Mouse (Mus musculus): ENCODE measurements around the gene Vstm5.
"Not testable (repeated sequence)": the region's sequence is repeated elsewhere in the genome, so short reads cannot be mapped to it uniquely, and the experiment has no call there.

Gene Vstm5

DNA sequence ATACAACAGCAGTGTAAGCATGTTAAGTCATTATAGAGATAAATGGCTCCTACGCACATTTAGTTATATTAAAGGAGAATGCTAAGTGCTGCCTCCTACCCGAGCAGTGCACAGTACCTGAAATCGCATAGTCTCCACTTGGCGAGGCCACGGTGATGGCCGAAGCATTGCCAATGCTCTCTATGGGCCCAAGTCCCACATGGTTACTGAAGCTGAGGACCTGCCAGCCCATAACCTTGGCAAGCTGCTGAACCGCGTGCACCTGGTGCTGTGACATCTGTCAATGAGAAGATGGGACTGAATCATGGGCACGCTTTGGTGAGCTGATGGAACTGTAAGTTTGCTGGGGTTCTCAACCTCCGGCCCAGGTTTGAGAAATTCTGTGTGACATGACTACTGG, 24.6 kb downstream of the Vstm5 start:
- DNase-seq, result no peak

DNA sequence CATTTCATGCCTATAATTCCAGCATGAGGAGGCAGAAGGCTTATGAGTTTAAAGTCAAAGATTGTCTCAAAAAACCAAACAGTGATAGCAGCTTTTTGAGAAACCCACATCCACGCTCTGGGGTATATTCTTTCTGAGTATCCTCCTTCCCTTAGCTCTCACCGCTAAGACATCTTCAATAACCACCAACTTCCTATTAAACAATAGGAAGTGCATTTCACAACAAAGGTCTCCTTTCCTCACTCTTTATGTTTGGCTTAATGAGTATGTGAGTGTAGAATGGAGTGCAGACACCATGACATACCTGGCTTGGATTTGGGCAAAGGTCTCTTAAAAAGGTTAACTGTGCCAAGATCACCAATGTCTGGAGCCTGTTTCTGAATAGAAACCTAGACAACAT, 35.1 kb downstream of the Vstm5 start:
- DNase-seq, result no peak

DNA sequence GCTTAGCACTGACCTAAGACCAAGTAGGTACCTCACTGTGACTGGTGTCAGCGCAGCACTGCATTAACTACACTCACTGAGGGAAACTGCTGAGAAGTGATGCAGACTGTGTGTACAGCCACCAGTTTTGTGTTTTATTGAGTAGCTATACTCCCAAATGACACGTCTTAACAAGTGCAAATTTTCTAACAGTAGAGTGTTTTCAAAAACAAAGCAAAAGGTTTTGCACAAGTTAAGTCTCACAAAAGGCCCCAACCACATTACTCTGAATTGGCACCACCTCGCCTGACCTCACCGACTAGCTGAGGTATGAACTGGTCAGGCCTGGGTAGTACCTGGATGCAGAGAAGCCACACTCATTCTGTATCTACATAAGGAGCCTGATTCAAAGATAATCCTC, 38.0 kb downstream of the Vstm5 start:
- DNase-seq, result no peak

DNA sequence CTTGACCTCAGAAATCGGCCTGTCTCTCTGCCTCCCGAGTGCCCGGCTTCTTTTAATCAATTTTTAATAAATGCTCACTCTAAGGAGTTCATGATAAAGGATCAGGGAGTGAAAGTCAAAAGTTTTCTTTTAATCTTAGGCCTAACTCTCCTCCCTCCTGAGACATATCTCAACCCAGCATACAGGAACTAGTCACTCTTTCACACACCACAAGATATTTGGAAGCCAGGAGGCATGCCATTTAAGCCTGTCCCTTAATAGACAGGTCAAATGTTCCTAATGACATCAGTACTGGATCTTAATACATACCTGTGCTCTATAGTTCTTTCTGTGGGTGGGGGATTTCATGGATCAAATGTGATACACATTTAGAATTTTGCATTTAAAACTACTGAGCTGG, 39.5 kb downstream of the Vstm5 start:
- no peak for DNase-seq

DNA sequence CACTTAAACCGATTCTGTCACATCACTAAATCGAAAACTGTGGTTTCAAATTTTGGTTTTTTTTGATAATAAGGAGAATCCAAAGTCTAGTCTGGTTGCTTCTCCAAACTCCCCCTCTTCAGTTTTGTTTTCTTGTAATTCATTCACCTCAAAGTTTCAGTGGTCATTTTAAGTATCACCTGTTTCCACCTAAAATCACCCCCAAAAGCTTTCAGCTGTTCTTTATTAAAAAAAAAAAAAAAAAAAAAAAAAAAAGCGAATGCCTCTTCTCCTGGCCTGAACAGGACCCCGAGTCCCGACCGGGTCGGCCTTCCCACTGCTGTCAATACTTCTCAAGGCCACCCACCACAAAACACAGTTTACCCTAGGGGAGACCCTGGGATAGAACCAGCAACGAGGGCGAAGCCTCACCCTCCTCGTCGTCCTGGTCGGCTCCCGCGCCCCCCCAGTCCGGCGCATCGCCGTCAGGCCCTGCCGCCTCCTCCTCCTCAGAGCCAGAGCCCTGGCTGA, 40.3 kb downstream of the Vstm5 start:
- no peak for DNase-seq

DNA sequence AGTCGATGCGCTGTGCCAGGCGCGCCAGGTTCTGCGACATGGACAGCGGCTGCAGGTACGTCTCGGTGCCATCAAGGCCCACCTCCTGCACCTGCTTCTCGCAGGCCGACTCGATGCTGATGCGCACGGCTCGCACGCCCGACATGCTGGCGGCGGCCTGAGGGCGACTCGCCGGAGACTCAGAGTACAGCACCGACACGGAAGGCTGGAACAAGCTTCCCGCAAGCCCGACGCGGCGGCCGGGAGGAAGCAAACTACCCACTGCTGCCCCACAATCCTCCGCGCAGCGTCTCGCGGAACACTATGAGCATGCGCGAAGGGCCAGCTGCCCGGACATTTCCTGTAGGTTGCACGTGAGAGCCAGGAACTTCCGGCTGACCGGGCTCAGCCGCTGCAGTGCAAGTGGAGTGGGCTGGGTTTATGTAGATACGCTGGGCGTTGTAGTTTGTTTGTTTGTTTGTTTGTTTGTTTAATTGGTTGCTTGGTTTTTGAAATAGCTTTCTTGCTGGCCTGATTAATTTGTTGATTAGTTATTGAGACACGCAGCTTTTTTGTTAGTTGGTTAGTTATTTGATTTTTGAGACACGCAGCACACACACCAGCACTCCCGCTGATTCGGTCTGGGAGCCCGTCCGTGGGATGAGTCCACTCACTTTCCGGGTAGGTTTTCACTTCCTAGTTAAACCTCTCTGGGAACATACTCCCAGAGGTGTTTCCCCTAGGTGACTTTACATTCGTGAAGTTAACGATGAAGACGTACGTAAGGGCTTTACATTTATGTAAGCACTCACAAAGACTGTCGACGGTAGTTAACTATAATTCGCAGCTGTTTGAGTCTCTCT, 41.0 kb downstream of the Vstm5 start, which contains the start of gene Med17:
TSS of gene Med17 (minus strand) at position 283 of the 842 bp plus-strand sequence.
- peak; percentile 95 for DNase-seq

DNA sequence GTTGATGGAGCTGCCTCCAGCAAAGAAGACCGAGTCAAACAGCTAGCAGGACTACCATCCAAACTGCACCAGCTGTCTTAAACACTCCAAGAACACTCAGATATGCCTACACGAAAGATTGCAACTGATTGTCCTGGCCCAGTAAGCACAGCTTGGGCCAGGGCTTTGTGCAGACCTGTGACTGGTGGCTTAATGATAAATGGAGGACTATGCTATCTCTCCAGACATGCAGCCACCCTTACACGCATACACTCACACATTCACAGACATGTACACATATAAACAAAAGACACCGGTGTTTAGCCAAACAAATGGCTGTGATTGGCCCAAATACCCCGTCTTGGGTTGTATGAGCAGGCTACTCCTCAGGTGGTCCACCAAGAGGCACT, 41.6 kb downstream of the Vstm5 start:
- peak; percentile 13 for DNase-seq

DNA sequence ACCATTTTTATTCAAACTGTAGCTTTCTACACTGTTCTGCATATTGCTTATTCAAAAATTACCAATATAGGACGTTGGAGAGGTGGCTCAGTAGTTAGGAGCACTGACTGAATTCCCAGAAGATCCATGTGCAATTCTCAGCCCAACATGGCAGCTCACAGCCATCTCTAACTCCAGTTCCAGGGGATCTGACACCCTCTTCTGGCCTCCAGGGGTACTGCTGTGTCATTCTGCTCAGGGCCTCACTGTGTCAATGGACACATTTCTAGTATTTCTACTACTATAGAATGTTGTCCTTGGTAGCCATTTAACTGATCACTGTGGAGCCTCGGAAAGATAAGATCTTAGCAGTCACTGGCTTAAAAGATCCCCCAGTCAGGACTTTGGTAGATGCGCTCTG, 46.6 kb downstream of the Vstm5 start:
- DNase-seq, result peak; percentile 39

DNA sequence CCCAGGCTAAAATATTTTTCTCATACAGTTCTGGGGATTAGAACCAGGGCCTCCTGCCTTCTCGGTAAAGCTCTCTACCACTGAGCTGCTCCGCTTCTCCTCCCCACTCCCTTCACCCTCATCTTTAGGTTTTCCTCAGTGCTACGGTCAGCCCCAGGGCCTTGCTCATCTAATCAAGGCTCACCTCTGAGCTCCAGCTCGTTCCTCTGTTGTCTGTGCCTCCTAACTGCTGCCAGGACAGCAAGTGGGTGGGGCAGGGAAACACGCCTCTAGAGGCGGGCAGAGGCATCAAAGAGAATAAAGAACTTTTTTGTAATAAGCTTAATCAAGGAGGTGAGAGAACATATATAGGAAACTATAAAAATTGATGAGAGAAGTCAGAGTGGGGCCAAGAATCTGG, 49.0 kb downstream of the Vstm5 start:
- DNase-seq, result peak; percentile 18

DNA sequence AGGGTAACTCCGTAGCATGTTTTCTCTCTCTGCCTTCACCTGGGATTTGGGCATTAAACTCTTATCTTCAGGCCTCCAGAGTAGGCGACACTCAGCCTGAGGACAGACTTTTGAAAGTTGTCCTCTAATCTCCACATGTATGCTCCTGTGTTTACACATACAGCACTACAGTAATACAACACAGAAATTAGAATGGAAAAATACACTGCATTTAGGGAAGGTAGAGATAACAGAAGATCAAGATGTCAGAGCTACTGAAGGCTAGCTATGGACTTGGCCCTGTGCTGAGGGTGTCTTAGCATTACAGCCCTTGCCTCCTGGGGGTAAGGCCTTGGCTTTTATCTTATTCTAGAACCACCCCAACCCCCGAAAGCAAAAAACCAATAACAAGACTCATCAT, 49.6 kb downstream of the Vstm5 start:
- DNase-seq, result no peak

DNA sequence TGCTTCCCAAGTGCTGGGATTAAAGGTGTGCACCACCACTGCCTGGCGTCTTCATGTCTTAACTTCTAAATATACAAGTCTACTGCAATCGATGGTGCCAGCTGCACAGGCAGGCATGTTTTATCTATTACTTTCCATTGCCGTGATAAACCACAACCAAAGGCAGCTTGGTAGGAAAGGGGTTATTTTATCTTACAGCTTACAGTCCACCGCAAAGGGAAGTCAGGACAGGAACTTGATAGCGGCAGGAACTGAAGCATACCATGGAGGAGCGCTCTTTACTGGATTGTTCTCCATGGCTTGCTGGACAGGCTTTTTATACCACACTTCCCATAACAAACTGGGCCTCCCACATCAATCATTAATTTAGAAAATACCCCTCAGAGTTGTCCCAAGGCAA, 50.4 kb downstream of the Vstm5 start:
- peak; percentile 58 for DNase-seq

DNA sequence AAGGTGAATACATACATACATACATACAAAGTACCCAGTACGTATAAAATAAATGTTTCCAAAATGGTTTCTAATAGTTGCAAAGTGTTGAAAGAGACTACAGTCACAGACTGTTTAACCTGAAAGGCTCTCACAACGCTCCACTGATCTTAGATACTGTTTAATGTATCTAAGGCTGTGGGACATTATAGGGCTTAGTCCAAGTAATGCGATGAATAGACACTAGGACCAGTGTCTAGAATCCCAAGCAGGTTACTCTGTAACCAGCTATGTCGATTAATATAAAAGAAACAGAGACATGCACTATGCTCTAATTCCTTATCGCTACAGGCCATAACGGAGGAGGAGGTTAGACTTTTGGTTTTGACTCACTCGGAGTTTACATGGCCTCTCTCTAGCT, 58.3 kb downstream of the Vstm5 start:
- no peak for DNase-seq

DNA sequence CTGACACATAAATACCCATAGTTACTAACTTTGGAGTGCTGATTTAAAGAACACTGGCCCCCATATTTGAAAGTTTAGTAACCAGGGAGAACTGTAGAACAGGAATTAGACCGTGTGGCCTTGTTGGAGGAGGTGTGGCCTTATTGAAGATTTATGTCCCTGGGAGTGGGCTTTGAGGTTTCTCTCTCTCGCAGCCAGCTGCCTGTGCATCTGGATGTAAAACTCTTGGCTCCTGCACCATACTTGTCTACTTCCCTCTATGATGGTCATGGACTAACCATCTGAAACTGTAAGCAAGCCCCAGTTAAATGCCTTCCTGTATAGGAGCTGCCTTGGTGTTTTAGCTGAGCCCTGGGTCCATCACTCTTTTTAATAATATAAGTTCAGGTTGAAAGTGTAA, 59.6 kb downstream of the Vstm5 start:
- DNase-seq, result no peak

DNA sequence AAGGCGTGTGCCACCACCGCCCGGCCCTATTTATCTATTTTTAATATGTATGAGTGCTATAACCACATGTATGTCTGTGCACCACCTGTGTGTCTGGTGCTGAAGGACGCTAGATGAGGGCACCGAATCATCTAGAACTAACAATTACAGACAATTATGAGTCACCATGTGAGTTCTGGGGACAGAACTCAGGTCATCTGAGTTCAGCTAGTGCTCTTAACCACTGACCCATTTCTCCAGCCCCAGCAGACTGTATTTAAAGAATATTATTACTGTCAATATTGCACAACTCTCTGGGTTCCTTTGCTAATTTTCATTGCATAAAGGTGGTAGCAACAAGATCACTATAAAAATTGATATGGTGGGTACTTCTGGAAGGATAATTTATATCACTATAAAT, 61.2 kb downstream of the Vstm5 start:
- DNase-seq, result no peak

DNA sequence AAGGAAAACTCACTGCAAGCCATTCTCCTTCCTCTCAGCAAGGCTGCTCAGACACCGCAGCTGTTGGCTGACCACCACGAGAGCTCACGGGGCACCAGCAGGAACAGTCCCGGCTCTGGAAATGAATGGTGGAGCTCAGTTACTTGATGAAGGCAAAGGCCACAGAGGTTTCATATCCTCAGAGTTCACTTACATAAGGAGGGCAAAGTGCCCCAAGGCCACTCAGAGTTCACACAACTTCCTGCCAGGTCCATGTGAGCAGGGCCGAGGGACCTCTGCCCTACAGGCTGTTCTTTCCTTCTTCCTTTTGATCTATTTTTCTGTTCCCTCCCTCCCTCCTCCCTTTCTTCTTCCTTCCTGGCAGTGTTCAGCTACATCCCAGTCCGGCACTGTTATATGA, 62.6 kb downstream of the Vstm5 start:
- peak; percentile 16 for DNase-seq

DNA sequence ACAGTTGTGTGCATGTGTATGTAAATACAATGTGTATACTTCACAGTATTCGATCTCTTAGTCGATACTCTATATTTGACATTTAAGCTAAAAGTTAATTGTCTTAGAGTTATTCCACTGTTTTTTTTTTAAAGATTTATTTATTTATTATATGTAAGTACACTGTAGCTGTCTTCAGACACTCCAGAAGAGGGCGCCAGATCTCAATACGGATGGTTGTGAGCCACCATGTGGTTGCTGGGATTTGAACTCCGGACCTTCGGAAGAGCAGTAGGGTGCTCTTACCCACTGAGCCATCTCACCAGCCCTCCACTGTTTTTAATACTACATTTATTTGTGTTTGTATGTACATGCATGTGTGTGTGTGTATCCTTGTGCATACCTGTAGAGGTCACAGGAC, 63.2 kb downstream of the Vstm5 start:
- DNase-seq, result not testable (repeated sequence)

DNA sequence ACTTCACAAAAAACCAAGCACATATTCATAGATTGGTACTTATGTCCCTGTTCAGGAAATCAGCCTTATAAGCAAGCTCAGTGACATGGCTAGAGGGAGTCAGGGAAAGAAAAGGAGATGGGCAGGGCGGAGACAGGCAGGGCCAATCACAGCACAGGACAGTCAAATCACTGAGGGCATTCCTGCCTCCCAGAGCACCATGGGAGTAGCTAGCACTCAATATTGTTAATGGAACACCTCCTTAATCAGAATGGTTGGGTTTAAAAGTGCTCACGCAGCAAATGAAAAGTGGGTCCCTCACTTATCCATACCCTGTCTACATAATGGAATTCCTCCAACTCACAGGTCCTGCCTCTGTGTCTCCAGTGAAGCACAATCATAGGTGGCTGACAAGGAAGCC, 64.0 kb downstream of the Vstm5 start:
- no peak for DNase-seq

DNA sequence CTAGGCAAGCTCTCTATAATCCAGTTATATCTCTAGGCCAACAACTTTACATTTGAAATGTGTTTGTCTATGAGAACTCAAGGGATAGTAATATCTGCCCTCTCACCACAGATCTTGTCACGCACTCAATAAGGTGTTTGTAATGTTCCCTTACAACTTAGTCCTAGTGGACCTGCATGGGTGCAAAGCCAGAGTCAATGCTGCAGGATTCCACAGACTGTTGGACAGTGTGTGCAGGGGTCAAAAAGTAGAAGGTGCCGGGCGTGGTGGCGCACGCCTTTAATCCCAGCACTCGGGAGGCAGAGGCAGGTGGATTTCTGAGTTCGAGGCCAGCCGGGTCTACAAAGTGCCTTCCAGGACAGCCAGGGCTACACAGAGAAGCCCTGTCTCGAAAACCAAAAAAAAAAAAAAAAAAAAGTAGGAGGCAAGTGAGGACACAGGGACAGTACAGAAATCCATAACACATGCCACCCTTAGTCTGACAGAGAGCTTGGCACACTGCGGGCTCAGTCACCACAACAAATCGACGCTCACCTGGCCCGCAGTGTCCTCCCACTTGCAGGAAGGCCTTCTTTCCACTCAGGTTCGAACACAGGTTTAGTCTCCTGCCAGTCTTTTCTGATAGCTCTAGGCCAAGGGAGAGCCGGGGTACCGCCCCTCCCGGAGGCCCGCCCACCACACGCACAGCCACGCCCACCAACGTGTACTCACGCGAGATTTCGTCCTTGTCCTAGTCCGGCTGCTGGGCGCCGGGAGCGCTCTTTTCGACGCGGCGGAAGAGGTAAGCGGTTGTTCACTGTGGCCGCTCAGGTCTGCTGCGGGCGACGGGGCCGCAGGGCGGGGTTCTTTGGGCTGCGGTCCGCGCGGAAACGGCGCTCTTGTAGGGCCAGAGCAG, 66.9 kb downstream of the Vstm5 start, which contains the start of gene Taf1d:
TSS of gene Taf1d (plus strand) at position 712 of the 895 bp plus-strand sequence.
- peak; percentile 97 for DNase-seq

DNA sequence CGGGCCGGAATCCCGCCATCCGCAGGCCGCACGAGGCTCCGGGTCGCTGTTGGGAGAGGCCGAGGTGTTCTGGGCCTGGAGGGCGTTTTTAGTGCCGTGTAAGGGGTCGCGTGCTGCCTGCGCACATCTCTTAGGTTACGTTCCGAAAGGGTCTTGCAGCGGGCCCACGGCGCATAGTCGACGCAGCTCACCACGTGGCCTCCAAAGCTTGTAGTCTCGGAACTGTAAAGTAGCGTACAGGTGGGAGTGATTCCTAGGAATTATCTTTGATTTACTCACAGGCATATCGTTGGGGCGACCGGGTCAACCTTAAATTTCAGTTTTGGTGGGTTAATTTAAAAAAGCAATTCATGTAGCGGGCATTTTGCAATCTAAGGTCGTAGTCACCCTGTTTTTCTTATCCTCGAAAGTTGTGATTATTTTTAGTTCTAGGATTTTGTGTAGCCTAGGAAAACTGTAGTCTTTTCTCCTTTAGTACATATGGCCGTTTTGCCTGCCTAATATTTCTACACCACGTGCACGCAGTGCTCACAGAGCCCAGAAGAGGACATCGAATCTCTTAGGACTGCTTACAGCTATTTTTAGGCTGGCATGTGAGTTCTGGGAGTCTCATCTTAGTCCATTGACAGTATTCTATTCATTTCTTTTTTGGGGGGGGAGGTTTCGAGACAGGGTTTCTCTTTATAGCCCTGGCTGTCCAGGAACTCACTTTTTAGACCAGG, 67.7 kb downstream of the Vstm5 start, which contains the start of gene 4931406C07Rik:
TSS of gene 4931406C07Rik (minus strand) at position 51 of the 722 bp plus-strand sequence.
- DNase-seq, result no peak

DNA sequence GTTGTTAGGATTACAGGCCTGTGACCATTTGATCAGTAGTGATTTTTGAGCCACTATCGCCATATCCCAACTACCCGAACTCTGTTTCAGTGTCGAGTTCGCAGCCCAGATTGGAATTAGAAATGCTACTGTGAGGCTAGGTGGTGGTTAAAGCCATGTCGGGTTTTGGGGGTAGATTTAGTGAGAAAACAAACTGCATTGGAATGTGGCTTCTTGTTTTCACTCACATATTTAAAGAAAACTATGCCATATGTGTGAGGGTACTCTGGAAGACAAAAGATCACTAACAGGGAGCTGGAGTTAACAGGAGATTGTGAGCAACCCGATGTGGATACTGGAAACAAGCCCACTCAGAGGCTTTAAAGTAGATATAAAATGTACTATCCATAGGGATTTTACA, 68.4 kb downstream of the Vstm5 start:
- DNase-seq, result no peak

DNA sequence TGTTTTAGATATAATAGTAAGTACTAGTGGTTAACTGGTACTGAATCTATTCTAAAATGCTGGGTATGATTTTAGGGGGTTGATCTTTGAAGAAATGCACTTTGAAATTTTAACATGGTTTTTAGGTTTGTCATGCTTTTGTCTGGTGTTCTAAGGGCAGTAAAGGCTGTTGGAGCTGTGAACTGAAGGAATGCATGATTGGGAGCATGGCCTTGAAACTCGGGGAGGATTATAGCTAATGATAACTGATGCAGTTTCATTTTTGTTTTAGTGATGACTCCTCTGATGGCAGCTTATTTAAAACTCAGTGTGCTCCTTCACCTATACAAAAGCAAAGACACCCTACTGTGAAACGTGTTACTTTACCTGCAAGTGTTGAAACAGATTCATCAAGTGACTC, 69.4 kb downstream of the Vstm5 start:
- DNase-seq, result no peak

Measured in liver (tissue).